Mouse (Mus musculus) E14TG2a.4 (cell line): ENCODE measurements around the gene Cebpzos.

Source experiments
- CTCF ChIP-seq: conservative IDR thresholded peaks from 2 replicates; pipeline ENCODE4 v1.5.1; 2014; ENCODE audit warnings: low read length
- NANOG ChIP-seq: IDR thresholded peaks from 2 replicates; pipeline ENCODE4 v1.6.1; 2014; ENCODE audit warnings: borderline replicate concordance, low read length, mixed read lengths

DNA sequence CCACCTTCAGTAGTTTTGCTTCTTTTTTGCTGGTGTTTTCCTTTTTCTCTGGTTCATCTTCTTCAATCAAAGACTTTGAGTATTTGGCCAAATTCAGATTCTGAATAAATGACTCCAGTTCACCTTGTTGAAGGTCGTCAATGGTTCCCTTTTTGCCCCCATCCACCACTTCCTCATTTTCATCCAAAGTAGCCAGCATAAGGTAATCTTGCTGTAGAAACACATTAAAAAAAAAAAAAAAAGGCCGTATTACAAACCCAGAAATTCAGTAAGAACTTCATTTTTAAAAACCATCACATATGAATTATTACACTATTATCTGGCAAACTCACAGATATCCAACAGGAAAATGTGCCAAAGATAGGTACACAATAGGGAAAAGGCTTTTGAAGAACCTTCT is 19.6 kb downstream of the Cebpzos start:
- TF ChIP-seq CTCF (no peak), NANOG (no peak)
